Mouse (Mus musculus): Measurements from ENCODE around the gene Hils1.
A peak's percentile ranks its signal among the peaks of the same experiment; 100 is the strongest.
"Not testable (repeated sequence)": the region's sequence is repeated elsewhere in the genome, so short reads cannot be mapped to it uniquely, and the experiment has no call there.

The Hils1 gene

DNA sequence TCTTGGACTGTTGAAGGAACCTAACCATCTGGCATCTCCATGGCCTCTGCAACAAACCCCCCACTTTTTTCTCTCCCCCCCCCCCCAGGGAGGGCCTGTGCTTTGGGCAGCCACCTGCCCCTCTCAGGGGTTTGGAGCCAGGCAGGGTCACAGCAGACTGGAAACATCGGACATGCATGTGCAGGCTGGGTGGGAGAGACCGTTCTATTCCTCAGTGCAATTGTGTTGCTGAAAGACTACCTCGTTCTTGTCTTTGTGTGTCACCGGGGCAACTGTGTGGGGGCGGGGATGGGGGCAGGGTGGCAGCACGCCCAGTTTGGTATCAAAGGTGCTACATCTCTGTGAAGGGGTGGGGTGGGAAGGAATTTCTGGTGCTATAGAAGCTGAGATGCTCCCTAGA lies 15.2 kb upstream of the Hils1 start:
- peak; percentile 27 for DNase-seq (ENCODE audit: low read depth, low spot score)

DNA sequence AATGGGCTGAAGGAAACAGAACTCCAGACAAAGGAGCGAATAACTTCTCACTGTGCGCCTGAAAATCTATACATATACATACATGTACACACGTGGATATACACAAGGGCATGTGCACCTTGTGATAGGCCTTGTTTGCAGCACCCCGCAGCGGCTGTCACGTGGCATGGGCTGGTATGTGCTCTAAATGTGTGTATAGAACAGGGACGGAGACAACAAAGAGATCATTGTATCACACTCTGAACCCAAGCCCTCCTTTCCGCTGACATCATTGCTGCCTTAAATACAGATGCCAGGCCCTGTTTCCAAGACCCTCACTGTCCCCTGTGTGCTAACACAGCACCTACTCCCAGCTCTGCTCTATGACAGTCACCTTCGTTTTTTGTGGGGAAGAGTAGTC lies 12.3 kb upstream of the Hils1 start:
- no peak for DNase-seq (ENCODE audit: low read depth, low spot score)

DNA sequence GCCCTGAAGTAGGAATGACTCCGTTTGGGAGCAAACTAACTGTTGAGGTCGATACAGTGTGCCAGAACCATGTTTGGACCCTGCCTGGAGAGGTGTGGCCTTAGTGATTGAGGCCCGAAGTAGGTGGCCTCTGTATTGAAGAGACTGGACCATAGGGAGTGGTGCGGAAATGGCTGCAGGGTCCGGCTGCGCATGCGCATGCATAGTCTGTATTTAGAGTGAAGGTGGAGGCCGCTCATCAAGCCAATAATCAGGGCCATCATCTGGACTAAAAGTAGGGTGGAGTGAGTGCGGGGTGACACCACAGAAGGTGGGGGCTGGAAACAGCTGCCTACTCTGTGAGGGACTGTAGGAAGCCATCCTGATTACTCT lies 9.7 kb upstream of the Hils1 start:
- DNase-seq (ENCODE audit: low read depth, low spot score) = no peak

DNA sequence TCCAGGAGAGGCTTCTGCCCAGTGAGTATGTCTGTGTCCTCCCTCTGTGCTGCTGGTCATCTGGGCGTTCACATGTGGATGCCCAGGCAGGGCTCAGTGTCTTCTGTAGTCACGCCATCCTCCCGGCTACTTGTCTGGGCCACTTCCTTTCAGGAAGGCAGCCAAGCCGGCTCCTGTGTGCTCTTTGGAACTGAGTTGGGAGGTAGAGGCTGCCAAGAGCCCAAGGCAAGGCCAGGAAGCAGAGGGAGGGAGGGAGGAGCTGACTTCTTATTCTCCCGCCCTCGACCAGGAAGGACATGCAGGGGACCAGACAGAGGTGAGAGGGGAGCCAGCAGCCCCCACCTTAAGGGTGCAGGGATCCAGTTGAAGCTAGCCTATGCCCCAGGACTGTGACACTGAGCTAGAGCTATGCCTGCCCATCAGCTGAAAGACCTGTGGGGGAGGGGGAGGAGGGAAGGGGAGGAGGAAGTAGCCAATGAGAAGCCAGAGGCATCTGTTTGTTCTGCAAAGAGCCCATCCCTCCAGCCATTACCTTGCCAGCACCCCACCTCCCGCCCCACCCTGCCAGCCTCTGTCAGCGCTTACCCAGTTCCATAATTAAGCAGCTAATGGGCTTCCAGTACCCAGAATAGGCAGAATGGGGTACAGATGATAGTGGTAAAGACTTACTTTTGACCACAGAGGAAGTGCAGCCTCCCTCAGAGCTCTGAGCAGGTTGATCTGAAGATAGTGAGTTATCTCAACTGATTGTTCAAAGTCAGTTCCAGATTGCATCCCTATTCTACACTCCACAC lies 9.1 kb upstream of the Hils1 start:
- peak; percentile 51 for DNase-seq (ENCODE audit: low read depth, low spot score)

DNA sequence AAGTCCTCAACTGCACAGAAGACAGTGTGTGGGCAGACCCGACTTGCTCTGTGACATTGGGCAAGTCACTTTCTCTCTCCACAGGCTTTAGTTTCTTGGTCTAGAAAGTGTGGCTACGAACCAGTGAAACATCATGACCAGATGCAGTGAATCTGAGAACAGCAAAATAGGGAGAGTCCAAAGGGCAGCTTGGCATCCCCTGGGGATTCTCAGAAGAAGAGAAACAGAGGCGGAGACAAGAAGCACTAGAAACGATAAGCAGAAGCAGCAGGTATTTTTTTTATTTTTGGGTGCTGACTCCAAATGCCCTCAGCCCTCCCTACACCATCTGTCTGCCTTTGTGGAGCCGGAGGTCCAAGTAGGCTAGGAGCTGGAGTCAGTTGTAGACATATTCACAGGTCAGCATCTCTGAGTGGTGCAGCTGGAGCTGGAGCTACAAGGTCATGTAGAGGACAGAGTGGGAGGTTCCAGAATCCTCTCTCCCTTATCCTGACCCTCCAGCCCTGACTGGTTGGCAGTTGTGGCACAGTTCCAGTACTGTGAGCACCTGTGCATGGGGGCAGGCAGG lies 4.8 kb upstream of the Hils1 start:
- DNase-seq (ENCODE audit: low read depth, low spot score) = no peak

DNA sequence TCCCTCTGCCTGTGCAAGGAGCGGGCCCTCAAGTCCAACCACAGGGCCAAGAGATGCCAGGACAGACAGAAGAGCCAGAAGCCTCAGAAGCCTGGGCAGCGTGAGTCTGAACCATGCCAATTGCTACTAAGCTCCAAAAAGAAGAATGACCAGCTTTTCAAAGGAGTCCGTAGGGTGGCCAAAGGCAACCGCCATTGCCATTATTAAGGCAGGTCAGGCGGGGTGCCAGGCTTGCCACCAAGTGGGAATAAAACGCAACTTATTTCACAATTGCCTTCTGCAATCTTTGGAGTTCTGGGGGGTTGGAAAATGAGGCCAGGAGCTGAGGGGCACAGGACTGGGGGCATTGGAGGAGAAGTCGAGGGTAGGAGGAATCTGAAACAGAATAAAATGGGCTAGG lies 794 bp downstream of the Hils1 start:
- no peak for DNase-seq (ENCODE audit: low read depth, low spot score)

DNA sequence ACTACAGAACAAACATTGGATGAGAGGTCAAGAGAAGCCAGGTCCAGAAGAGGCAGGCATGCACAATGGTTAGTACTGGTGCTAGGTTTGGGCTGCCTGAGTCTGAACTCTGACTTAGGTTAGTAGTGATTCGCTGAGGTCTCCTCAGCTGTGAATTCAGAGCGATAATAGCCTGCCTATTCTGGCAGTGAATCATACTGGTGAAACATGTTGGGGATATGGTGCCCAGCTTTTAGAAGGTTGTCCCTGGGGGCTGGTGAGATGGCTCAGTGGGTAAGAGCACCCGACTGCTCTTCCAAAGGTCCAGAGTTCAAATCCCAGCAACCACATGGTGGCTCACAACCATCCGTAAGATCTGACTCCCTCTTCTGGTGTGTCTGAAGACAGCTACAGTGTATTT lies 2.3 kb downstream of the Hils1 start:
- DNase-seq (ENCODE audit: low read depth, low spot score) = not testable (repeated sequence)

DNA sequence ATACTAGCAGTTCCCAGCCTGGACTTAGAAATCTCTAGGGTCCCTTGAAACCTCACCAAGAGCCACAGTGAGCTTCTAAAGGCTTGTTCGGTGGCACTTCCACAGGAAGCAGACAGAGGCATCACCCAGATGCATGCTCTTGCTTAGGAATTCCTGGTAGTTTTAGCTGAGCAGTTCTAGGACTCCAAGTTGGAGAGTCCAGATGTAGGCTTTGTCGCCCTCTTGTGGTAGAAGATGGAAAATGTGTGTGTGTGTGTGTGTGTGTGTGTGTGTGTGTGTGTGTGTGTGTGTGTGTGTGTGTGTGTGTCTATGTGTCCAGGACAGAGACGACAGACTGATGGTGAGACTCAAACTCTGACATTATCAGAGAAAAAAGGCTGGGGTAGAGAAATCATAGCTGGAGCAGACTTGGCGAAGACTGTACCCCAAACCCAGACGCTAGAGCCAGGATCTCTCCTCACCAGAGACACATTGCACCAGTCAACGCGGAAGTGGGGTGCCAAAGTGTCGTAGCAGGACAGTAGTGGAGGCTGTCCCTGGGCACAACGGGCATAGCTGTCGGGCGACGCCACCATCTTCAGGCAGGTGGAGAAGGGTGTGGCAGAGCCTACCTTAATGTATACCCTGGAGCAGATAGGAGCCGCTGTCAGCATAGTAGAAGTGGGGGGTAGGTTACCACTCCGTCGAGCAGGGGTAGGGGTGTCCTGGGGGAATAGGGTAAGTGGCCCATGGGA lies 3.0 kb downstream of the Hils1 start:
- peak; percentile 77 for DNase-seq (ENCODE audit: low read depth, low spot score)

DNA sequence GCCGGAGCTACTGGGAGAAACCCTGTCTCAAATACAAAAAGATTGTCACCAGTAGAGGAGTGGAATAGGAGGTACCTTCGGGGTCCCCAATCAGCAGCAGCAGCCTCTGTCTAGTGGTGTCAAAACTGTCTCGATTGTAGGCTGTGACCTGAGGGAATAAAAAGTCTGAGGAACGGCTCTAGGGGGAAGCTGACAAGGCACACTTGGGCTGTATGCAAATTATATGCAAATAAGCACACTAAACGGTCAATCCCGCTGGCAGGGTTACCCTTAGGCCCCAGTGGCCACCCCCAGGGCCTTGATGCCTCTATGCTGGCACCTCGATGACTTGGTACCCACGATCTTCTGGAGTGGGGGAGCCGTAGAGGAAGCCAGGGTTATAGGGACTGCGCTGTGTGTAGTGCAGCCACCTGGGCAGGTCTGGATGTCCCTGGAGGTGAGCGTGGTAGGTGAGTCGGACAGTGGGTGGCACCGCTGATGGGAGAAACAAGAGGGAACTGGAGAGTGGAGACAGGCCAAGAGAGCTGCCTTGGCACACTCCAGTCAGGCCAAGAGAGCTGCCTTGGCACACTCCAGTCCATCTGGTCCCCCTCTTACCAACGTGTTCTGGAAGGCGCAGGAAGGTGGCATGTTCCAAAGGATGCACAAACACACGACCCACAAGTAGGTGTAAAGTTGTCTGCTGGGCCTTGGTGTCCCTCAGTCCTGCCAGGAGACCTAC lies 4.7 kb downstream of the Hils1 start:
- no peak for DNase-seq (ENCODE audit: low read depth, low spot score)

DNA sequence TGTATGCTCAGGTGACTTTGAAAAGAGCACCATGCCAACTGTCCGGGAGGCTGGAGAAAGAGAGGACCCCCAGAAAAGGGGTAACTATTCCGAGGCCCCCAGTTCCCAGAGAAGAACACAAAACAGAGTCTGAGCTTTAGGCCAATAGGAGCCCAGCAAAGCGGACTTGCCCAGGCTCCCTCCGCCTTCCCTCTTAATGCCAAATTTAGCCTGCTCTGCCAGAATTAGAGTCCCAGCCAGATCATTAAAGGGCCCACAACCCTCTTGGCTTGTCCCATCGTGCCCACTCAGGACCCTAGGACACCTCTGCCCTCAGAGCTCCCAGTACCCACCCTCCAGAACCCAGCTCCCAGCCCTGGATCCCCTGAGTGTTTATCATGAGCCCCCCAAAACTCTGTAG lies 5.5 kb downstream of the Hils1 start:
- DNase-seq (ENCODE audit: low read depth, low spot score) = no peak

DNA sequence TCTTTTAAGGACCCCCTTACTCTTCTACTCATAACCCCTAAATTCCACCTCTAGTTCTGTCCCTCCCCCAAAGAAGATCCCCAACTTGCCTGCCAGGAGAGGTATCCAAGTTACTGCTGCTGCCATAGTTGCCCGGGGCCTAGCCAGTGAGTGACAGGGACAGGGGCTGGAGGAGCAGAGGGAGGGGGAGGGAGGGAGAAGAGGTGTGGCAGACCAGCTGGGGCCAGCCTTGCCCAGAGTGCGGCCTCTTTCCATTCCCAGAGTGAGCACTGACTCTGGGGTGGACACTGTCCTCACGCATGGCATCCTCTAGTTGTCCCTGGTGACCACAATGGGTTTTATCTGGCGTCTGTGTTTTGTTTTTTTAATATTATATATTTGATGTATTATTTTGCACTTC lies 5.9 kb downstream of the Hils1 start:
- DNase-seq (ENCODE audit: low read depth, low spot score) = no peak

DNA sequence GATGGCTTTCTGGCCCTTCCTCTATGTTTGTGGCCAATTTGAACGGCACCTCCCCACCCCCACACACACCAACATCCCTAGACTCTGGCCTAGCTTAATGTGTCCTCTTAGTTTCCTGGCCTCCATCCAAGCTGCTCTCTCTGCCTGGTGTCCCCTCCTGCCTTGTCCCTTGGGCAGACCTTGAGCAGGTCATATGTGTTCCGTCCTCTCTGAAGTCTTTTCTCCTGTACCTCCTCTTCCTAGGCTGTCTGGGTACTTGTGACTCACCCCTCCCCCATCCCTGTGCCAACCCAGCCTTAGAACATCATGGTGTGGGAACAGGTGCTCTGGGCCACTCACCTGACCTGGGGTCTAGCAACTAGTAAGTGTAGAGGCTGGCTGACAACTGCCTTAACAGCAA lies 7.6 kb downstream of the Hils1 start:
- DNase-seq (ENCODE audit: low read depth, low spot score) = no peak

DNA sequence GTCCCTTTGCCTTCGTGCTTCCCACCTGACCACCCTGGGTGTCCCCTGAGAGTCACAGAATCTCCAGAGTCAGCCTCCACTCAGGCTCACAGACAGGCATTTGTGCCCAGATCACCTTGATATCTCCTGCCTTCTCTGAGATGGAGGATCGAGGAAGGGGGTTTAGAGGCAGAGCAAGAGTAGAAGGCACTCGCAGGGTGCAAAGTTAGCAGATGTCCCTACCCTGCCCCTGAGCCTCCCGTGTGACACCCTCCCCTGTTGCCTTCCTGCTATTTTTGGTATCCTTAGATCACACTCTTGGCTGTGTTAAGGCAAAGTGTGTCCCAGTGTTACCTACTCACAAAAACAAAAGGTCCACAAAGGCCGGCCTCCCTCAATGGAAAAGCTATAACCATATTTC lies 8.8 kb downstream of the Hils1 start, which contains the start of gene Sgca:
Gene Sgca, minus strand, starts transcription at position 129 of the 400 bp plus-strand sequence.
- DNase-seq (ENCODE audit: low read depth, low spot score) = no peak

DNA sequence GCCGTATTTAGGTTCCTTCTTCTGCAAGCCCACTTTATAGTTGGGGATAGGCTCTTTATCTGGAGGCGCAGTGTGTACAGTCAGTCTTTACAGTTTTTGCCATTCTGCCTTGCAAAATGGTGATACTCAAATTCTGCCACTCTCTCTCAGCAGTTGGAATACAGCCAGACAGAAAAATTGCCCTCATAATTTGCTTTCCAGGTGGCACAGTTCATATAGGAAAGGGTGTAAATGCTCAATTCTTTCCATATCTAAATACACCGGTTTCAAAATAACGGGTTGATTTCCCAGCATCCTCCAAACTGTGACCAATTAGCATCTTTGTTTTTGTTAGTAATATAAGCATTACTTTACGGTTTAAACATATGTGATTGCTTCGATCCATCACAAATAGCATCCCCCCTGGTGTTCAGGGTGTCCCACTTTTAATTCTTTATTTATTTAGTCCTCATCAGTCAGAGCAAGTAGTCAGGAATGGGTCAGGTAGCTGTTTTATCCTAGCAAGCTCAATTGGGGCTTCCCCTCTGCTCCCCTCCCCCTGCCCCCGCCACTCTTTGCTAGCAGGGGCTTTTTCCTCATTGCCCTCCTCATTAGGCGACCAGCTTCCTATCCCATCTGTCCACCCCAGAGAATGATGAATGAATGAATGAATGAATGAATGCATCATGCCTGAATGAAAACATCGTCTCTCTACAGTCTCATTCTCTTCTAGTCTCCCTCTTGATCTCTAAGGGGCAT lies 11.0 kb downstream of the Hils1 start:
- DNase-seq (ENCODE audit: low read depth, low spot score) = no peak

DNA sequence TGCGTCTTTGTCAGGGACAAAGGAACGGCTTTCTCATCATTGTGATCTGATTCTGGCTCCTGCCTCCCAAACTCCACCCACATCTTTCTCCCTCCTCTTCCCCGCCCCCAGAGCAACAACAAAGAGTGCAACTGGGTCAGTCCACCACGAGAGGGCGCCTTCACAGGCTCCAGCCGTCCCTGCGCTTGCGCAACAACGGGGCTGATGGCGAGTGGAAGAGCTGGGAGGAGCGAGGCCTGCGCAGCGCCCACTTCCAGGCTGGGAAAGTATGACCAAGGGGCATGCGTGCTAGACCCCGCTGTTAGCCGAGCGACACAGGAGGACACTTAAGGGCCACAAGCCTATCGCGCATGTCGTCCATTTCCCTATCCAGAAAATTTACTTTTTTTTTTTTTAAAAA lies 11.6 kb downstream of the Hils1 start:
- peak; percentile 96 for DNase-seq (ENCODE audit: low read depth, low spot score)

DNA sequence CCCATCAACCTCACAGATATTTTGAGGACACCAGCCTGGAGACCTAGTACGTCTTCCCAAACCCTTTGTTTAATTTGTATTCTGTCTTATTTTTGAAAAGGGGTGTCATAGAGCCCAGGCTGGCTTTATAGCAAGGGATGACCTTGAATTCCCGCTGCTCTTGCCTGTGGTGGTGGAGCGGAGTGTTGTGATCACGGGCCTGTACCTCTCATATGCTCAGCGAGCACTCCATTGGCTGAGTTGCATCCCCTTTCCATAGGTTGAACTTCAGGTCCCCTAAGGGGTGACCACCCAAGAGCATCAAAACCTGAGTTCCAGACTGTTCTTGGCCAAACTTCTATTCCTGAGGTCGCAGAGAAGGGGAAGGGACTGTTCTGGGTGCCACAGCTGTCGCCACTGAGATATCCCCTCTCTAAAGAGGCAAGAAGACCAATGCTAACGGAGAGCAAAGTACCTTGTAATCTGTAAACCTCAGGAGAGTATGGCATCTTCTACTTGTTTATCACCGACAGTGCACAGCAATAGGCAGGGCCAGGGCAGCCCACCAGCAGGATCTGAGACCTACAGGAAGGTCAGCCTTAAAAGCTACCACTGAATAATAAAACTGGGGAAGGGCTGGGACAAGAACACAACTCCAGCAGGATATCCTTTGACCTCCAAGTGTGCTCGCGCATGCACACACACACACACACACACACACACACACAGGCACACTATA lies 12.2 kb downstream of the Hils1 start:
- DNase-seq (ENCODE audit: low read depth, low spot score) = no peak

DNA sequence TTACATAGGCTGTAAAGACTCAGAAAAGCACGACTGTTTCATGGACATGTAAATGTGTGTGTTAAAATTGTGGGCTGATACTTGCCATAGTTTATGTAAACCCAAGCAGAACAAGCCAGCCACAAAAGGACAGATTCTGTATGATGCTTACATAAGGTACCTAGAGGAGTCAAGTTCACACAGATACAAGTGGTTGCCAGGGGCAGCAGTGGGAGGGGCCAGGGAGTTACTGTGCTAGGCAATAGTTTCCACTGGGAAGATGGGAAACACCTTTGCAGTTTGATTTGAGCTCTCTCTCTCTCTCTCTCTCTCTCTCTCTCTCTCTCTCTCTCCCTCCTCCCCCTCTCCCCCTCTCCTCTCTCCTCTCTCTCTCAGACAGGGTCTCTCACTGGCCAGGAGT lies 17.7 kb downstream of the Hils1 start:
- DNase-seq (ENCODE audit: low read depth, low spot score) = no peak

DNA sequence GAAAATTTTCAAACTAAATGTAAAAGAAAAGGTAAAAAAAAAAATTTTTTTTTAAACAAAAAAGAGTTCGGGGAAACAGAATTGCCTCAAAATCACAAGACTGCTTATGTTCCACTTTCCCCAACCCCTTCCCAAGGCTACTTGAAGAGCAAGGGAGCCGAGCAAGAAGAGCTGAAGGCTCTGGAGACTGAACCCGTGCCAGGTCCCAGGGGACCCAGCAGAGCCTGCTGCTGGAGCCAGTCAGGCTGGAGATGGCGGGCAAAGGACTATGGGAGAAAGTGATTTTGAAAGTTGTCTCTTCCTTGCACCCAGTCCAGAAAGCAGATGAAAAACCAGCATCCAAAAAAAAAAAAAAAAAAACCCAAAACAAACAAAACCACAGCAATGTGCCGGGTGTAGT lies 18.4 kb downstream of the Hils1 start:
- DNase-seq (ENCODE audit: low read depth, low spot score) = no peak

DNA sequence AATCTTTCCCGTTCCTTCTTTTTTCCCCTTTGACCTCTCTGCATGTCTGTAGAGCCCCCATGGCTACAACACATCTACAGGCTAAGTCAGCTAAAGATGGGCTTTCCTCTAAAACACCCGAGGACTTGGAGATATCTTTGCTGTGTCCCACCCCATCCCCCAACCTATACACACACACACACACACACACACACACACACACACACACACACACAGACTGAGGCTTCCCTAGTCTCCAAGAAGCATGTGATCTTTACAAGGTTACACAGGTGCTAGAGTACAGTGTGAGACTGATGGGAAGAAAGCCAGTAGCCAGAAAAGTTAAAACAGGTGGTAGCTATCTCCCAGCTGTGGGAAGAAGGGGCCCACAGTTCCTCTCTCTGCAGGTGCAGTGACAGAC lies 19.0 kb downstream of the Hils1 start:
- no peak for DNase-seq (ENCODE audit: low read depth, low spot score)

DNA sequence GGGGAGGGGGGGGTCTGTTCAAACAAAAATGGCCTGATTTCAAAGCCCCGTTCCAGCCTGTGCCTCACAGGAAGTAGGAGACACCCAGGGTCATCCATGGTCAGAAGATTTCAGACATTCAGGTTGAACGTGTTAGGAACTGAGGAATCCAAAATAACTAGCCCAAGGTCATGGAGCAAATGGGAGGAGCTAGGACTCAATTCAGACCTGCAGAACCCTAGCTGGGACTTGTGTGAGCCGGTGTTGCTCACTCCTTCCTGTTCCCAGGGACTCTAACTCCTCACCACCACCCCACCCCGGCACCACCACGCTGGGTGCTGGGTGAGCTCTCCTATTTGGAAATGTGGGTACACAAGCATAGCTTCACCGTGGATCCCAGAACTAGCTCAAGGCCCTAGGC lies 19.9 kb downstream of the Hils1 start:
- DNase-seq (ENCODE audit: low read depth, low spot score) = no peak

DNA sequence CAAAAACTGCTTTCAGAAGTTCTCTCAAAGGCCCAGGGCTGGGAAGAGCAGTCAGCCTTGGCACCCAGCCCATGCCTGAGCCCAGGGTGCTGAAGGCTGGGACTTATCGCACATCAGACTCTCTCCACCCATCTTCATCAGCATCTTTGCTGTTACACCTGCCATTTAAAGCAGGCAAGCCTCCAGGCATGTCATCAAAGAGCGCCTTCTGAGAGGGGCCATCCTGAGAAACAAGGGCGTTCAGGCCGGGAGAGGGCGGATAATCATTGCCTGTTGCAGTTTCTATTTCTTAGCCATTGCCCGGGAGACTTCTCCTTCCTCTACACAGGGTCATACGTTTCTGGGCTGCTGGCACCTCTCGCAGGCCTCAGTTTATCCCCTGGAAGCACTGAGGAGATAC lies 20.5 kb downstream of the Hils1 start:
- DNase-seq (ENCODE audit: low read depth, low spot score) = no peak
